ENCODE assay signal across 10 mouse cellular contexts in genomic region chr7:35264746-35265145, GRCm38 (mm10). TPM values are rescaled to one million over a fixed set of nuclear protein-coding genes. Genes with fewer than 3 reads are reported as not detected.
DNase-seq lines count a peak whose midpoint lies in the region; ATAC-seq and TF ChIP-seq lines count a peak whose summit lies in the region.
"Had no signal": no experiment of that assay in that cellular context is flagged by ENCODE, and none has a peak within 500 bp of the region (broad histone marks: within the 10 kb centered on the region; RNA-seq: fewer than 3 reads in every experiment).

No protein-coding gene starts in this region.

- 9% methylated on average over 7 of the region's 7 CpGs for WGBS in hindbrain, embryonic 14.5 days
- WGBS in hindbrain, embryonic 16.5 days, result 9% methylated on average over 7 of the region's 7 CpGs
- WGBS in intestine, postnatal 0 days, result 17% methylated on average over 7 of the region's 7 CpGs
- 10% methylated on average over 7 of the region's 7 CpGs for WGBS in lung, postnatal 0 days

- peak; percentile 78 for TF ChIP-seq CTCF in intestine, postnatal 0 days (IDR thresholded peaks at IDR 0.05; ENCODE audit: low read depth)
- peak; percentile 79 for TF ChIP-seq CTCF in lung, postnatal 0 days (IDR thresholded peaks at IDR 0.05)

- H3K9ac ChIP-seq in hindbrain, embryonic 14.5 days, result no peak overlapping the region
- no peak overlapping the region for H3K9ac ChIP-seq in hindbrain, embryonic 16.5 days (ENCODE audit: low read depth, low read length)
- H3K9ac ChIP-seq in intestine, postnatal 0 days (ENCODE audit: low read depth, low read length), result no peak overlapping the region
- H3K9ac ChIP-seq in lung, postnatal 0 days (replicated peaks; ENCODE audit: low read depth), result no peak overlapping the region
- H3K9ac ChIP-seq: embryonic facial prominence, embryonic 12.5 days; lung, embryonic 15.5 days had no signal

- H3K36me3 ChIP-seq in hindbrain, embryonic 14.5 days (replicated peaks; ENCODE audit: control insufficient read depth, insufficient read depth), result no peaks in the 10 kb centered on the region
- no peaks in the 10 kb centered on the region for H3K36me3 ChIP-seq in hindbrain, embryonic 16.5 days (ENCODE audit: control insufficient read depth, insufficient read depth, low read length)
- H3K36me3 ChIP-seq in intestine, postnatal 0 days (ENCODE audit: control insufficient read depth, insufficient read depth), result no peaks in the 10 kb centered on the region
- no peaks in the 10 kb centered on the region for H3K36me3 ChIP-seq in lung, postnatal 0 days (ENCODE audit: insufficient read depth, low read length)
- H3K36me3 ChIP-seq: embryonic facial prominence, embryonic 12.5 days; lung, embryonic 15.5 days had no signal

- no peak overlapping the region for H3K27ac ChIP-seq in hindbrain, embryonic 14.5 days
- no peak overlapping the region for H3K27ac ChIP-seq in hindbrain, embryonic 16.5 days (ENCODE audit: low read depth, low read length)
- H3K27ac ChIP-seq in intestine, postnatal 0 days (ENCODE audit: low read depth, low read length), result no peak overlapping the region
- H3K27ac ChIP-seq in lung, postnatal 0 days (ENCODE audit: low read length), result no peak overlapping the region
- H3K27ac ChIP-seq: embryonic facial prominence, embryonic 12.5 days; lung, embryonic 15.5 days had no signal

- H3K9me3 ChIP-seq in hindbrain, embryonic 14.5 days (ENCODE audit: control insufficient read depth, low read length), result no peaks in the 10 kb centered on the region
- H3K9me3 ChIP-seq in hindbrain, embryonic 16.5 days (ENCODE audit: control insufficient read depth, low read length), result no peaks in the 10 kb centered on the region
- H3K9me3 ChIP-seq in intestine, postnatal 0 days (ENCODE audit: control insufficient read depth), result no peaks in the 10 kb centered on the region
- no peaks in the 10 kb centered on the region for H3K9me3 ChIP-seq in lung, postnatal 0 days (ENCODE audit: low read length)
- H3K9me3 ChIP-seq: embryonic facial prominence, embryonic 12.5 days; lung, embryonic 15.5 days had no signal

- no peak overlapping the region for H3K4me2 ChIP-seq in hindbrain, embryonic 14.5 days (replicated peaks)
- H3K4me2 ChIP-seq in hindbrain, embryonic 16.5 days (ENCODE audit: low read length), result no peak overlapping the region
- no peak overlapping the region for H3K4me2 ChIP-seq in intestine, postnatal 0 days (replicated peaks; ENCODE audit: low read depth)
- no peak overlapping the region for H3K4me2 ChIP-seq in lung, postnatal 0 days (replicated peaks; ENCODE audit: low read depth, low read length)
- H3K4me2 ChIP-seq: embryonic facial prominence, embryonic 12.5 days; lung, embryonic 15.5 days had no signal

- H3K4me1 ChIP-seq in hindbrain, embryonic 14.5 days (replicated peaks; ENCODE audit: control insufficient read depth, insufficient read depth, low read length), result no peaks in the 10 kb centered on the region
- peaks cover 2% of the 10 kb centered on the region; the same call in 1 of the 2 replicates for H3K4me1 ChIP-seq in hindbrain, embryonic 16.5 days (ENCODE audit: control insufficient read depth, insufficient read depth, low read depth, low read length)
- 0 out of 2 replicates have a peak, but pooled peaks cover 5% of the 10 kb centered on the region for H3K4me1 ChIP-seq in intestine, postnatal 0 days (replicated peaks; ENCODE audit: control insufficient read depth, insufficient read depth, low read length)
- H3K4me1 ChIP-seq in lung, postnatal 0 days (ENCODE audit: insufficient read depth, low read depth, low read length), result no peaks in the 10 kb centered on the region
- H3K4me1 ChIP-seq: embryonic facial prominence, embryonic 12.5 days had no signal

- DNase-seq in hindbrain, embryonic 14.5 days (ENCODE audit: low spot score), result peak; percentile 80
- peak; percentile 56 for DNase-seq in CD4-positive helper T cell, adult 2 months (ENCODE audit: low read depth, low spot score)
- DNase-seq in adrenal gland, adult (ENCODE audit: inconsistent age in 2 of 2, low spot score in 1 of 2), result peak; percentile 46 to 87
- peak; percentile 82 for DNase-seq in embryo, embryonic 10.5 days (ENCODE audit: low spot score)
- peak; percentile 71 for DNase-seq in lung, postnatal 0 days (ENCODE audit: low spot score)
- DNase-seq in thymus, postnatal 14 days, result peak; percentile 56

- no peak for TF ChIP-seq EP300 in lung, postnatal 0 days (IDR thresholded peaks at IDR 0.05)

- no peak; the same call in 1 of the 2 replicates for ATAC-seq in hindbrain, embryonic 14.5 days (ENCODE audit: low FRiP score)
- no peak for ATAC-seq in hindbrain, embryonic 16.5 days
- ATAC-seq in intestine, postnatal 0 days, result no peak
- no peak for ATAC-seq in lung, postnatal 0 days

- no peaks in the 10 kb centered on the region for H3K27me3 ChIP-seq in hindbrain, embryonic 14.5 days (ENCODE audit: control insufficient read depth, insufficient read depth, low read length)
- no peaks in the 10 kb centered on the region for H3K27me3 ChIP-seq in hindbrain, embryonic 16.5 days (replicated peaks; ENCODE audit: control insufficient read depth, insufficient read depth, low read length)
- H3K27me3 ChIP-seq in intestine, postnatal 0 days (replicated peaks; ENCODE audit: control insufficient read depth, insufficient read depth, low read length), result no peaks in the 10 kb centered on the region
- H3K27me3 ChIP-seq in lung, postnatal 0 days (replicated peaks; ENCODE audit: insufficient read depth, low read length), result no peaks in the 10 kb centered on the region
- H3K27me3 ChIP-seq: embryonic facial prominence, embryonic 12.5 days; lung, embryonic 15.5 days had no signal

- H3K4me3 ChIP-seq in hindbrain, embryonic 14.5 days (replicated peaks; ENCODE audit: low read length), result no peak overlapping the region
- no peak overlapping the region for H3K4me3 ChIP-seq in hindbrain, embryonic 16.5 days (ENCODE audit: low read length)
- no peak overlapping the region for H3K4me3 ChIP-seq in intestine, postnatal 0 days (ENCODE audit: low read depth, low read length)
- no peak overlapping the region for H3K4me3 ChIP-seq in lung, postnatal 0 days (ENCODE audit: low read depth, low read length)
- H3K4me3 ChIP-seq: embryonic facial prominence, embryonic 12.5 days; lung, embryonic 15.5 days had no signal

RNA-seq across cellular contexts. Expression of gene Lrp3, which starts 49.4 kb away (rescaled TPM):
- polyA plus RNA-seq in hindbrain, embryonic 14.5 days (2014; fragmentation: Nextera tagmentation; extraction: Ambion mirVana), result 25.1 and 27.3 TPM in 2 replicates
- 25.1 and 25.5 TPM in 2 replicates for polyA plus RNA-seq in hindbrain, embryonic 16.5 days (2015; fragmentation: Nextera tagmentation; extraction: Ambion mirVana)
- polyA plus RNA-seq in intestine, postnatal 0 days (2015; fragmentation: Nextera tagmentation; extraction: Ambion mirVana), result 1.6 and 2.1 TPM in 2 replicates
- 6.6 and 8.5 TPM in 2 replicates for polyA plus RNA-seq in lung, postnatal 0 days (2015; fragmentation: Nextera tagmentation; extraction: Ambion mirVana)

RNA-seq across cellular contexts. Expression of gene Gpatch1, which starts 53.5 kb away (rescaled TPM):
- 18.7 and 19.3 TPM in 2 replicates for polyA plus RNA-seq in hindbrain, embryonic 14.5 days (2014; fragmentation: Nextera tagmentation; extraction: Ambion mirVana)
- 17.5 and 20.8 TPM in 2 replicates for polyA plus RNA-seq in hindbrain, embryonic 16.5 days (2015; fragmentation: Nextera tagmentation; extraction: Ambion mirVana)
- polyA plus RNA-seq in intestine, postnatal 0 days (2015; fragmentation: Nextera tagmentation; extraction: Ambion mirVana), result 8.6 and 9.1 TPM in 2 replicates
- 12.9 and 13.6 TPM in 2 replicates for polyA plus RNA-seq in lung, postnatal 0 days (2015; fragmentation: Nextera tagmentation; extraction: Ambion mirVana)
